Mouse (Mus musculus): ENCODE data around the gene Sncg. TPM values are rescaled to one million over a fixed set of nuclear protein-coding genes. Genes with fewer than 3 reads are reported as not detected.

Sncg gene
- polyA plus RNA-seq, 2 experiments = 0.17 TPM; not detected in 1

DNA sequence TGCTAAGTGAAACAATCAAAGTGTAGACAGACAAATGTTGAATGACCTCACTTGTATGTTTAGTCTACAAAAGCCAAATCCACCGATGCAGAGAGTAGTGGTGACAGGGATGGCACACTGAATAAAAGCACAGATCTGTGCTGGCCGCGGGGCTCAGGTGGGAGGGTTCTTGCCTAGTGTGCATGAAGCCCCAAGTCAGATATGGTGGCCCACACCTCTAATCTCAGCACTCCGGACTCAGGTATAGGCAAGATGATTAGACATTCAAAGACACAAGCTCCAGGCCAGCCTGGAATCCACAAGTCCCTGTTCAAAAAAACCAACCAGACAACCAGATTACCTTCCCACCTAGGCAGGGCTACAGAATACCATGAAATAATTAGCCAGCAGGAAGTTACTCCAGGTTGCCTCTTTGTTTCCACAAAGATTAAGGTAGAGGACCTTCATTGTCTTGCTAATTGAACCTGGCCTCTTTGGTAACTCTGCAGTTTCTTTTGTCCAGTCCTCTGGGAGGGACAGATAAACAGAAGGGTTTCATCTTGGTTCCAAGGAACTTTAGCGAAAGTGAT lies 14.8 kb downstream of the Sncg start:
- ATAC-seq (ENCODE audit: insufficient read depth) = no peak
- no peak overlapping the region for H3K4me2 ChIP-seq (ENCODE audit: low read depth)
- H3K4me3 ChIP-seq (ENCODE audit: insufficient read depth in 1 of 2, low read depth in 2 of 2, low read length in 2 of 2) = no peak overlapping the region
- H3K27me3 ChIP-seq (ENCODE audit: control insufficient read depth, insufficient read depth, low read length) = no peaks in the 10 kb centered on the region
- H3K9me3 ChIP-seq (ENCODE audit: control insufficient read depth, low read length) = no peaks in the 10 kb centered on the region
- 36% methylated on average over 5 of the region's 5 CpGs for WGBS (ENCODE audit: insufficient replicate concordance)
- no peak overlapping the region for H3K27ac ChIP-seq
- no peak overlapping the region for H3K9ac ChIP-seq (replicated peaks)
- no peak for TF ChIP-seq EP300 (IDR thresholded peaks at IDR 0.05; ENCODE audit: low read depth)
- TF ChIP-seq CTCF (IDR thresholded peaks at IDR 0.05; ENCODE audit: low read depth) = no peak
- peaks cover 0 to 12% of the 10 kb centered on the region in 2 experiments; a peak in 2 of 4 replicates for H3K4me1 ChIP-seq (replicated peaks; ENCODE audit: control insufficient read depth in 2 of 2, insufficient read depth in 2 of 2, low read length in 1 of 2)
- no peak for DNase-seq (ENCODE audit: low read depth in 3 of 3, low spot score in 3 of 3)
- no peaks in the 10 kb centered on the region for H3K36me3 ChIP-seq (replicated peaks; ENCODE audit: control insufficient read depth, insufficient read depth, low read depth)

DNA sequence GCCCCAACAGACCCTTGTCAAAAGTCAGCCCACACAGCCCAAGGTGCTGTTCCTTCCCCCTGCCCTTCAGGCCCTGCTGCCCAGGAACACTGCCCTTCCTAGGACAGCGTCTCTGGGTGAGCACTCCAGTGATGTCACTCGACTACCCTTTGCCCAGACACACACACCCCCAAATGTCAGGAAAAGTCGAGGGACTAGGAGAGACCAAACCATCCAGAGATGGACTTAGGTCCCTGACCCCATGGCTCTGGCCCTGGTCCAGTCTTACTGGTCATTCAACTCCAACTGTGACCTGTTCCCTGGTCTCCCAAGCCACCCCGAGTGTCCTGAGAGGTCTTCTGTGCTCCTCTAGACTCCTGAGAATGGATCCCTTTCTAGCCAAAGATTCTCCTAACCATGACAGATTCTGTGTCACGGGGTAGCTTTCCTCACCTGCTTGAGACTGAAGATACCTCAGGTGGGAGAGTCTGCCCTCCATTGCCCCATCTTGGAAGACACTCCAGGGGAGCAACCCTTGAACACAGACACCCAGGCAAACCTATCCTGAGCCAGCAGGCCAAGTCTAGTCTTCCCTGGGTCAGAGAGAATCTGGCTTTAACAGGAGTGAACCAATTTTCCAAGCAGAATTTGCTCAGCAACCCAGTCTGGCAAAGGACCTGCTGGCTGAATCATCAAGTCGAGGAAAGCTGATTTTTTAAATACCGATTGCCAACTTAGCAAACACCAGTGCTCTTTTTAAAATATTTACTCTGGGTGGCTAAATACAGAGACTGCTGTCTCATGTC lies 16.7 kb downstream of the Sncg start:
- Histone ChIP-seq H3K4me1 (replicated peaks; ENCODE audit: control insufficient read depth in 2 of 2, insufficient read depth in 2 of 2, low read length in 1 of 2) (peaks cover 0 to 12% of the 10 kb centered on the region in 2 experiments; a peak in 2 of 4 replicates), H3K27me3 (ENCODE audit: control insufficient read depth, insufficient read depth, low read length) (no peaks in the 10 kb centered on the region), H3K36me3 (replicated peaks; ENCODE audit: control insufficient read depth, insufficient read depth, low read depth) (no peaks in the 10 kb centered on the region), H3K9me3 (ENCODE audit: control insufficient read depth, low read length) (no peaks in the 10 kb centered on the region), H3K27ac (no peak overlapping the region), H3K9ac (replicated peaks) (no peak overlapping the region), H3K4me3 (ENCODE audit: insufficient read depth in 1 of 2, low read depth in 2 of 2, low read length in 2 of 2) (no peak overlapping the region), H3K4me2 (ENCODE audit: low read depth) (no peak overlapping the region)
- WGBS (ENCODE audit: insufficient replicate concordance) = 53% methylated on average over 7 of the region's 7 CpGs
- ATAC-seq (ENCODE audit: insufficient read depth) = peak; percentile 56
- TF ChIP-seq EP300 (IDR thresholded peaks at IDR 0.05; ENCODE audit: low read depth) = no peak
- no peak for TF ChIP-seq CTCF (IDR thresholded peaks at IDR 0.05; ENCODE audit: low read depth)
- DNase-seq (ENCODE audit: low read depth in 3 of 3, low spot score in 3 of 3) = peak in 1 of 3 experiments; percentile 19

GRCm38 (mm10) chr14:34355301-34355700 lies 19.3 kb downstream of the Sncg start, which contains the start of gene Fam25c:
Fam25c (minus strand) TSS chr14:34355433.
- H3K9ac ChIP-seq (replicated peaks) = no peak within 1 kb of the TSS

GRCm38 (mm10) chr14:34354456-34354855 lies 20.1 kb downstream of the Sncg start:
- Histone ChIP-seq H3K36me3 (replicated peaks; ENCODE audit: control insufficient read depth, insufficient read depth, low read depth) (no peaks in the 10 kb centered on the region), H3K9me3 (ENCODE audit: control insufficient read depth, low read length) (no peaks in the 10 kb centered on the region), H3K27ac (no peak overlapping the region), H3K4me2 (ENCODE audit: low read depth) (no peak overlapping the region), H3K27me3 (ENCODE audit: control insufficient read depth, insufficient read depth, low read length) (no peaks in the 10 kb centered on the region), H3K9ac (replicated peaks) (no peak overlapping the region), H3K4me1 (replicated peaks; ENCODE audit: control insufficient read depth in 2 of 2, insufficient read depth in 2 of 2, low read length in 1 of 2) (peaks cover 0 to 9% of the 10 kb centered on the region in 2 experiments; a peak in 1 of 4 replicates), H3K4me3 (ENCODE audit: insufficient read depth in 1 of 2, low read depth in 2 of 2, low read length in 2 of 2) (no peak overlapping the region)
- ATAC-seq (ENCODE audit: insufficient read depth) (no peak), DNase-seq (ENCODE audit: low read depth in 3 of 3, low spot score in 3 of 3) (no peak)
- 53% methylated on average over 4 of the region's 4 CpGs for WGBS (ENCODE audit: insufficient replicate concordance)
- TF ChIP-seq CTCF (IDR thresholded peaks at IDR 0.05; ENCODE audit: low read depth) = no peak
- no peak for TF ChIP-seq EP300 (IDR thresholded peaks at IDR 0.05; ENCODE audit: low read depth)

More at GRCm38 (mm10) chr14:34355301-34355700, 19.3 kb downstream of the Sncg start, which contains the start of gene Fam25c:
- Histone ChIP-seq H3K4me3 (ENCODE audit: insufficient read depth in 1 of 2, low read depth in 2 of 2, low read length in 2 of 2) (no peak within 1 kb of the TSS), H3K9me3 (ENCODE audit: control insufficient read depth, low read length) (no peaks in the 10 kb centered on the region), H3K27me3 (ENCODE audit: control insufficient read depth, insufficient read depth, low read length) (no peaks in the 10 kb centered on the region), H3K4me1 (replicated peaks; ENCODE audit: control insufficient read depth in 2 of 2, insufficient read depth in 2 of 2, low read length in 1 of 2) (peaks cover 0 to 11% of the 10 kb centered on the region in 2 experiments; a peak in 2 of 4 replicates), H3K36me3 (replicated peaks; ENCODE audit: control insufficient read depth, insufficient read depth, low read depth) (no peaks in the 10 kb centered on the region), H3K4me2 (ENCODE audit: low read depth) (no peak within 1 kb of the TSS), H3K27ac (no peak within 1 kb of the TSS)
- TF ChIP-seq EP300 (IDR thresholded peaks at IDR 0.05; ENCODE audit: low read depth) = no peak
- no peak for TF ChIP-seq CTCF (IDR thresholded peaks at IDR 0.05; ENCODE audit: low read depth)
- 52% methylated on average over 6 of the region's 6 CpGs for WGBS (ENCODE audit: insufficient replicate concordance)
- no peak for DNase-seq (ENCODE audit: low read depth in 3 of 3, low spot score in 3 of 3)
- no peak for ATAC-seq (ENCODE audit: insufficient read depth)

DNA sequence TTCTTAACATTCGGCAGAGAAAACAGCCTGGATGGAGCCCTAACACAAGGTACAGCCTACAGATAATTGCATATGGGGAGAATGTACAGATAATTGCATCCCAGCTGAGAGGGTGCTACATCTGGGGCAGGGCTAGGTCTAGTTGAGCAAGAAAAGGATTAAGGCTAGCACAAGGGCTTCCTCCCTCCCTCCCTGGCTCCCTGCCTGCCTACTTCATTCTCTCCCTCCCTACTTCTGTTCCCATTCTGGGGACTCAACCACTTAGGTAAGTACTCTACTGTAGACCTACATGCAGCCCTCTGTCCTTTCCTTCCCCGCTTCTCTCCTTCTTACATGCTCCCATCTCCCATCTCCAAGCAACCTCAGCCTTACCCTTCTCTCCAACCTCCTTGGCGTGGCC lies 21.3 kb downstream of the Sncg start:
- DNase-seq (ENCODE audit: low read depth in 3 of 3, low spot score in 3 of 3) (no peak), ATAC-seq (ENCODE audit: insufficient read depth) (no peak)
- H3K4me1 ChIP-seq (replicated peaks; ENCODE audit: control insufficient read depth in 2 of 2, insufficient read depth in 2 of 2, low read length in 1 of 2) = peaks cover 0 to 12% of the 10 kb centered on the region in 2 experiments; a peak in 2 of 4 replicates
- H3K9ac ChIP-seq (replicated peaks) = no peak overlapping the region
- no peaks in the 10 kb centered on the region for H3K27me3 ChIP-seq (ENCODE audit: control insufficient read depth, insufficient read depth, low read length)
- H3K9me3 ChIP-seq (ENCODE audit: control insufficient read depth, low read length) = no peaks in the 10 kb centered on the region
- 67% methylated on average over 3 of the region's 3 CpGs for WGBS (ENCODE audit: insufficient replicate concordance)
- H3K27ac ChIP-seq = no peak overlapping the region
- H3K4me2 ChIP-seq (ENCODE audit: low read depth) = no peak overlapping the region
- H3K36me3 ChIP-seq (replicated peaks; ENCODE audit: control insufficient read depth, insufficient read depth, low read depth) = no peaks in the 10 kb centered on the region
- TF ChIP-seq CTCF (IDR thresholded peaks at IDR 0.05; ENCODE audit: low read depth) = no peak
- no peak for TF ChIP-seq EP300 (IDR thresholded peaks at IDR 0.05; ENCODE audit: low read depth)
- no peak overlapping the region for H3K4me3 ChIP-seq (ENCODE audit: insufficient read depth in 1 of 2, low read depth in 2 of 2, low read length in 2 of 2)
